Mouse (Mus musculus) myocyte (in vitro differentiated cells): ENCODE data around the gene Cdca7l. TPM values are rescaled to one million over a fixed set of nuclear protein-coding genes. Genes with fewer than 3 reads are reported as not detected.

Experiments
- H3K27me3 ChIP-seq: one replicate; pipeline ENCODE4 v1.6.1; 2011; ENCODE audit not compliant: control insufficient read depth, insufficient read depth, insufficient read length
- H3K36me3 ChIP-seq: one replicate; pipeline ENCODE4 v1.6.1; 2011; ENCODE audit not compliant: control insufficient read depth, insufficient read depth
- H3K4me2 ChIP-seq: one replicate; pipeline ENCODE4 v1.6.1; 2011; ENCODE audit warnings: low read depth, control low read depth
- H3K4me3 ChIP-seq: one replicate; pipeline ENCODE4 v1.5.1; 2011; ENCODE audit warnings: mild to moderate bottlenecking, control low read depth, moderate library complexity
- H3K79me2 ChIP-seq: one replicate; pipeline ENCODE4 v1.6.1; 2011; ENCODE audit not compliant: control insufficient read depth, insufficient read depth
- H3ac ChIP-seq: one replicate; pipeline ENCODE4 v1.6.1; 2011; ENCODE audit not compliant: control insufficient read depth, insufficient read length
- CEBPB ChIP-seq: IDR thresholded peaks from 2 replicates; pipeline ENCODE4 v1.6.1; 2011; ENCODE audit warnings: mild to moderate bottlenecking, moderate library complexity; ENCODE audit not compliant: poor library complexity, insufficient read depth, severe bottlenecking
- E2F4 ChIP-seq: IDR thresholded peaks from one replicate; pipeline ENCODE4 v1.6.1; 2011; ENCODE audit warnings: mild to moderate bottlenecking, control low read depth, moderate library complexity; ENCODE audit not compliant: insufficient read depth
- MAX ChIP-seq: IDR thresholded peaks from one replicate; pipeline ENCODE4 v1.6.1; 2011; ENCODE audit warnings: low read depth, mild to moderate bottlenecking, control low read depth
- MYOD1 ChIP-seq, 3 experiments: IDR thresholded peaks; one replicate each; pipeline ENCODE4 v1.6.1; 2011; ENCODE audit warnings: control low read depth in 2 of 3, low read depth in 2 of 3, mild to moderate bottlenecking in 2 of 3, moderate library complexity in 1 of 3; ENCODE audit not compliant: insufficient read length in 2 of 3, control insufficient read depth in 1 of 3
- MYOG ChIP-seq, 3 experiments: IDR thresholded peaks; one replicate each; pipeline ENCODE4 v1.6.1; 2011; ENCODE audit warnings: control low read depth in 2 of 3, low read depth in 2 of 3, mild to moderate bottlenecking in 2 of 3; ENCODE audit not compliant: insufficient read length in 2 of 3, control insufficient read depth in 1 of 3, insufficient read depth in 1 of 3
- POLR2A ChIP-seq: IDR thresholded peaks from one replicate; pipeline ENCODE4 v1.6.1; 2011; ENCODE audit warnings: low read depth, mild to moderate bottlenecking, control low read depth, moderate library complexity; ENCODE audit not compliant: insufficient read length
- POLR2AphosphoS2 ChIP-seq: IDR thresholded peaks from one replicate; pipeline ENCODE4 v1.6.1; 2011; ENCODE audit warnings: low read depth, control low read depth; ENCODE audit not compliant: insufficient read length
- REST ChIP-seq: IDR thresholded peaks from one replicate; pipeline ENCODE4 v1.6.1; 2011; ENCODE audit warnings: mild to moderate bottlenecking, control low read depth, moderate library complexity; ENCODE audit not compliant: insufficient read depth, insufficient read length
- SRF ChIP-seq: IDR thresholded peaks from one replicate; pipeline ENCODE4 v1.6.1; 2011; ENCODE audit warnings: low read depth; ENCODE audit not compliant: control insufficient read depth, insufficient read length
- TCF12 ChIP-seq: IDR thresholded peaks from one replicate; pipeline ENCODE4 v1.6.1; 2011; ENCODE audit warnings: mild to moderate bottlenecking, control low read depth; ENCODE audit not compliant: poor library complexity, insufficient read depth, severe bottlenecking
- TCF3 ChIP-seq: IDR thresholded peaks from one replicate; pipeline ENCODE4 v1.6.1; 2011; ENCODE audit warnings: low read depth, control low read depth; ENCODE audit not compliant: insufficient read length
- USF1 ChIP-seq: IDR thresholded peaks from one replicate; pipeline ENCODE4 v1.6.1; 2011; ENCODE audit warnings: low read depth, mild to moderate bottlenecking, control low read depth, moderate library complexity
- polyA plus RNA-seq: library from polyadenylated mRNA; unstranded; fragments of >200 nt; fragmentation: generic; extraction: Trizol; gene quantifications from one replicate; pipeline ENCODE4 v1.2.1, GENCODE M21; 2012; ENCODE audit warnings: missing spikeins

Gene Cdca7l
- polyA plus RNA-seq, 1 experiment, result 8.3 TPM

- Histone ChIP-seq H3ac (no peak overlapping the region), H3K4me2 (no peak overlapping the region), H3K79me2 (no peaks in the 10 kb centered on the region), H3K27me3 (no peaks in the 10 kb centered on the region), H3K4me3 (no peak overlapping the region), H3K36me3 (no peaks in the 10 kb centered on the region)
- TF ChIP-seq POLR2AphosphoS2 (no peak), MYOD1 (IDR thresholded peaks at IDR 0.05; ENCODE audit: control insufficient read depth in 1 of 3, insufficient read length in 2 of 3, low read depth in 2 of 3) (no peak), TCF12 (no peak), MYOG (IDR thresholded peaks at IDR 0.05; ENCODE audit: control insufficient read depth in 1 of 3, insufficient read depth in 1 of 3, insufficient read length in 2 of 3, low read depth in 2 of 3) (no peak), E2F4 (no peak), USF1 (no peak), REST (no peak), SRF (no peak), MAX (no peak), TCF3 (no peak), POLR2A (no peak), CEBPB (no peak)
Measured at GRCm38 (mm10) chr12:117848621-117849020, 44.5 kb downstream of the Cdca7l start.

DNA sequence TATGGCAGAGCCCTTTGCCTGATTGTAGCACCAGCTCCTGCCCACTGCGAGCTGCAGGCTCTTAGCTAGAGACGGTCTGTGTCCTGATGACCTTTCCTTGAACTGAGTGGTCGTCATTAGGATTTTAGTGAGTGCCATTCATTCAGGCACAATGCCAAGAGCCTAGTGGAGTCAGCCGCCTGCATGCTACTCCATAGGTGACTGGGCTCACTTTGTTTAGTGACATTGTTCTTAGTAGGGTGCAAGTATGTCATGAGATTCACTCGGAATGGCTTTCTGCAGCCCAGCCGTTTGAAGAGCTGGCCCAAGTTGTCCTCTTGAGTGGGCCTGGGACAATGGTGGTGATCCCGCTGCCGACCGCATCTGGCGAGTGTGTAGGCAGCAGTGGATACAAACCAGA, 46.4 kb downstream of the Cdca7l start:
- no peak overlapping the region for H3K4me3 ChIP-seq
- H3K79me2 ChIP-seq, result peaks cover 4% of the 10 kb centered on the region
- H3K27me3 ChIP-seq, result no peaks in the 10 kb centered on the region
- no peak for TF ChIP-seq TCF3
- TF ChIP-seq MYOD1 (IDR thresholded peaks at IDR 0.05; ENCODE audit: control insufficient read depth in 1 of 3, insufficient read length in 2 of 3, low read depth in 2 of 3), result no peak
- no peak for TF ChIP-seq USF1
- no peak for TF ChIP-seq POLR2A
- TF ChIP-seq SRF, result no peak
- H3K4me2 ChIP-seq, result no peak overlapping the region
- H3K36me3 ChIP-seq, result no peaks in the 10 kb centered on the region
- no peak overlapping the region for H3ac ChIP-seq

DNA sequence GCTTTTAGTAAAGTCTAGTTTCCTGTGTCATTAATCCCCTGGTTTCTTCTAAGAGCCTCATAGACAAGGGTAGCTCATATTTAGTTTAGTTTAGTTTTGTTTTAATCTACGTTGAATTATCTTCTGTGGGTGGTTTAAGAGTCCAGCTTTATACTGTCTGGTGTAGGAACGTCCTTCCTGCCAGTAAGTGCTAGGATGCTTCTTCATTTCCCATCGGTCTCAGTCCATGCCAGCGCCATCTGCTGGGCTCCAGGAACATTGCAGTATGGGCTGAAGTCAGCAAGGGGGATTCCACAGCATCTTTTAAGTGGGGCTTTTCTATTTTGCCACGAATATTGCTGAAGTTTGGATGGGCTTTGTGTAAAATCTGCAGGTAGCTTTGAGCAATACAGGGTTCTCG, 49.2 kb downstream of the Cdca7l start:
- TF ChIP-seq USF1, result no peak
- no peak overlapping the region for H3K4me2 ChIP-seq

GRCm38 (mm10) chr12:117857023-117857422, 52.9 kb downstream of the Cdca7l start:
- Histone ChIP-seq H3K79me2 (peaks cover 4% of the 10 kb centered on the region), H3K4me3 (no peak overlapping the region), H3K4me2 (no peak overlapping the region), H3ac (no peak overlapping the region), H3K27me3 (no peaks in the 10 kb centered on the region), H3K36me3 (no peaks in the 10 kb centered on the region)
- TF ChIP-seq CEBPB (no peak), TCF3 (no peak), USF1 (no peak), MAX (no peak), TCF12 (no peak), SRF (no peak), POLR2A (no peak), REST (no peak), MYOD1 (IDR thresholded peaks at IDR 0.05; ENCODE audit: control insufficient read depth in 1 of 3, insufficient read length in 2 of 3, low read depth in 2 of 3) (no peak), POLR2AphosphoS2 (no peak), E2F4 (no peak), MYOG (IDR thresholded peaks at IDR 0.05; ENCODE audit: control insufficient read depth in 1 of 3, insufficient read depth in 1 of 3, insufficient read length in 2 of 3, low read depth in 2 of 3) (no peak)

More for the DNA sequence above, 49.2 kb downstream of the Cdca7l start:
- Histone ChIP-seq H3ac (no peak overlapping the region), H3K36me3 (no peaks in the 10 kb centered on the region), H3K4me3 (no peak overlapping the region), H3K27me3 (no peaks in the 10 kb centered on the region), H3K79me2 (peaks cover 4% of the 10 kb centered on the region)

DNA sequence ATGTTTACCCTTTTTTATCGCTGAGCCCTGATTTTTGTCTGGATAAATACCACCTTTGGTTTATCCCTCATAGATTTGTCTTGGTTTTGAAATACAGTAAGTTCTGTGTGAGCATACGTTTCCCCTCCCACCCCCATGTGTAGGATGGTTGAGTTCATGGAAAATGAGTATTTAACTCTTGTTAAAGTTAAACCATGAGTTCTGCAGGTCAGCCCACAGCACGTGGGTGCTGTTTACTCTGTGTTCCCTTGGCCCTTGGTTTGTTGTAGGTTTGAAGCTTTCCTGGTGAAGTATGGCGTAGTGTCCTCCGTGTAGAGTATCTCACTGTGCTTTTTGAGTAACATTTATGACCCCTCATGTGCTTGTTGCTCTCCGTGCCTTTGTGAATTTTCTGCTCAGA, 53.8 kb downstream of the Cdca7l start:
- TF ChIP-seq REST (no peak), TCF12 (no peak), TCF3 (no peak), POLR2AphosphoS2 (no peak), POLR2A (no peak), MYOG (IDR thresholded peaks at IDR 0.05; ENCODE audit: control insufficient read depth in 1 of 3, insufficient read depth in 1 of 3, insufficient read length in 2 of 3, low read depth in 2 of 3) (no peak), MAX (no peak), SRF (no peak), CEBPB (no peak), MYOD1 (IDR thresholded peaks at IDR 0.05; ENCODE audit: control insufficient read depth in 1 of 3, insufficient read length in 2 of 3, low read depth in 2 of 3) (no peak), USF1 (no peak), E2F4 (no peak)
- Histone ChIP-seq H3ac (no peak overlapping the region), H3K4me3 (no peak overlapping the region), H3K27me3 (no peaks in the 10 kb centered on the region), H3K36me3 (no peaks in the 10 kb centered on the region), H3K4me2 (no peak overlapping the region), H3K79me2 (peaks cover 4% of the 10 kb centered on the region)
